Mouse (Mus musculus) kidney, embryonic 15.5 days (tissue): ENCODE results near the gene Ino80. TPM values are rescaled to one million over a fixed set of nuclear protein-coding genes. Genes with fewer than 3 reads are reported as not detected.

ENCODE experiments used
- ATAC-seq: fragments of 200-750 bp; cut with Nextera tagmentation; replicated peaks from 2 replicates; pipeline ENCODE4 v1.8.0; 2017; ENCODE audit warnings: moderate TSS enrichment; ENCODE audit not compliant: low FRiP score
- H3K27ac ChIP-seq: fragments of 300-500 bp; sonication (generic); 2 replicates; pipeline ENCODE4 v1.5.1; 2015; ENCODE audit warnings: mild to moderate bottlenecking, inconsistent platforms
- H3K27me3 ChIP-seq: fragments of 300-500 bp; sonication (generic); 2 replicates; pipeline ENCODE4 v1.6.1; 2015; ENCODE audit warnings: inconsistent platforms
- H3K36me3 ChIP-seq: fragments of 300-500 bp; sonication (generic); 2 replicates; pipeline ENCODE4 v1.6.1; 2015; ENCODE audit warnings: inconsistent platforms
- H3K4me1 ChIP-seq: fragments of 300-500 bp; sonication (generic); 2 replicates; pipeline ENCODE4 v1.6.1; 2015; ENCODE audit warnings: inconsistent platforms
- H3K4me2 ChIP-seq: fragments of 300-500 bp; sonication (generic); 2 replicates; pipeline ENCODE4 v1.6.1; 2015; ENCODE audit warnings: moderate library complexity, mild to moderate bottlenecking, inconsistent platforms
- H3K4me3 ChIP-seq: fragments of 300-500 bp; sonication (generic); replicated peaks from 2 replicates; pipeline ENCODE4 v1.5.1; 2015; ENCODE audit warnings: mild to moderate bottlenecking, inconsistent platforms
- H3K9ac ChIP-seq: fragments of 300-500 bp; sonication (generic); 2 replicates; pipeline ENCODE4 v1.6.1; 2015; ENCODE audit warnings: mild to moderate bottlenecking, inconsistent platforms
- H3K9me3 ChIP-seq: fragments of 300-500 bp; sonication (generic); replicated peaks from 2 replicates; pipeline ENCODE4 v1.6.1; 2016; ENCODE audit warnings: inconsistent platforms
- WGBS: fragments of 180-500 bp; shearing (Covaris S2); methylation state at CpG from one replicate; pipeline ENCODE4 v1.1.7; 2015; ENCODE audit warnings: mixed read lengths; 5-methylcytosine and 5-hydroxymethylcytosine counted together
- polyA plus RNA-seq: library from polyadenylated mRNA; unstranded; fragments of >200 nt; fragmentation: Nextera tagmentation; extraction: Ambion mirVana; gene quantifications from 2 replicates; pipeline ENCODE4 v1.2.1, GENCODE M21; 2015

Gene Ino80
- polyA plus RNA-seq, 1 experiment from 2014 or later: 4.4 TPM

GRCm38 (mm10) chr2:119344537-119345138 lies 132.8 kb downstream of the Ino80 start:
- no peak overlapping the region for H3K27ac ChIP-seq
- 39% methylated on average over 6 of the region's 6 CpGs for WGBS

GRCm38 (mm10) chr2:119337425-119338265 lies 139.8 kb downstream of the Ino80 start:
- Histone ChIP-seq H3K27ac (peak overlapping the region; percentile 72), H3K4me3 (peak overlapping the region; percentile 55), H3K4me2 (peak overlapping the region; percentile 73), H3K9ac (peak overlapping the region; percentile 56), H3K27me3 (peaks cover 2% of the 10 kb centered on the region; the same call in 1 of the 2 replicates), H3K4me1 (peaks cover 15% of the 10 kb centered on the region), H3K36me3 (no peaks in the 10 kb centered on the region), H3K9me3 (no peaks in the 10 kb centered on the region)
- 7% methylated on average over 60 of the region's 60 CpGs for WGBS
- peak; percentile 90 for ATAC-seq

More at GRCm38 (mm10) chr2:119344537-119345138, 132.8 kb downstream of the Ino80 start:
- Histone ChIP-seq H3K4me3 (no peak overlapping the region), H3K9ac (no peak overlapping the region), H3K36me3 (no peaks in the 10 kb centered on the region), H3K9me3 (no peaks in the 10 kb centered on the region), H3K4me2 (no peak overlapping the region), H3K27me3 (0 out of 2 replicates have a peak, but pooled peaks cover 8% of the 10 kb centered on the region), H3K4me1 (no peaks in the 10 kb centered on the region)
- ATAC-seq: no peak

GRCm38 (mm10) chr2:119336470-119336869 lies 141.0 kb downstream of the Ino80 start:
- H3K27ac ChIP-seq: peak overlapping the region; percentile 72
- peaks cover 15% of the 10 kb centered on the region for H3K4me1 ChIP-seq
- no peak overlapping the region for H3K9ac ChIP-seq
- H3K36me3 ChIP-seq: no peaks in the 10 kb centered on the region
- no peak for ATAC-seq
- no peak overlapping the region for H3K4me3 ChIP-seq
- 65% methylated on average over 10 of the region's 10 CpGs for WGBS
- H3K4me2 ChIP-seq: peak overlapping the region; percentile 19; the same call in 1 of the 2 replicates
- H3K9me3 ChIP-seq: no peaks in the 10 kb centered on the region
- peaks cover 11% of the 10 kb centered on the region for H3K27me3 ChIP-seq

- WGBS: 73% methylated on average over 2 of the region's 2 CpGs
- no peaks in the 10 kb centered on the region for H3K9me3 ChIP-seq
- ATAC-seq: no peak
- H3K9ac ChIP-seq: no peak overlapping the region
- H3K4me2 ChIP-seq: no peak overlapping the region
- H3K27me3 ChIP-seq: peaks cover 16% of the 10 kb centered on the region
- H3K27ac ChIP-seq: peak overlapping the region; percentile 42; the same call in 1 of the 2 replicates
- H3K4me1 ChIP-seq: peaks cover 15% of the 10 kb centered on the region
- no peaks in the 10 kb centered on the region for H3K36me3 ChIP-seq
- no peak overlapping the region for H3K4me3 ChIP-seq
Measured at GRCm38 (mm10) chr2:119336002-119336401, 141.5 kb downstream of the Ino80 start.

- Histone ChIP-seq H3K9ac (no peak overlapping the region), H3K27ac (no peak overlapping the region), H3K4me1 (peaks cover 15% of the 10 kb centered on the region), H3K36me3 (no peaks in the 10 kb centered on the region), H3K4me3 (no peak overlapping the region), H3K9me3 (no peaks in the 10 kb centered on the region), H3K27me3 (peaks cover 20% of the 10 kb centered on the region), H3K4me2 (no peak overlapping the region)
- ATAC-seq: no peak
- 82% methylated on average over 1 of the region's 1 CpGs for WGBS
Measured at GRCm38 (mm10) chr2:119335535-119335934, 142.0 kb downstream of the Ino80 start.

GRCm38 (mm10) chr2:119334964-119335525 lies 142.4 kb downstream of the Ino80 start:
- Histone ChIP-seq H3K4me1 (peaks cover 17% of the 10 kb centered on the region), H3K27me3 (peaks cover 24% of the 10 kb centered on the region), H3K27ac (no peak overlapping the region), H3K4me2 (peak overlapping the region; percentile 27), H3K36me3 (no peaks in the 10 kb centered on the region), H3K9ac (no peak overlapping the region), H3K4me3 (no peak overlapping the region), H3K9me3 (no peaks in the 10 kb centered on the region)
- WGBS: 76% methylated on average over 7 of the region's 7 CpGs
- no peak for ATAC-seq

GRCm38 (mm10) chr2:119334135-119334534 lies 143.4 kb downstream of the Ino80 start:
- no peak overlapping the region for H3K27ac ChIP-seq
- no peaks in the 10 kb centered on the region for H3K36me3 ChIP-seq
- H3K9me3 ChIP-seq: no peaks in the 10 kb centered on the region
- peaks cover 22% of the 10 kb centered on the region for H3K4me1 ChIP-seq
- no peak for ATAC-seq
- no peak overlapping the region for H3K4me3 ChIP-seq
- WGBS: 43% methylated on average over 1 of the region's 1 CpGs
- no peak overlapping the region for H3K9ac ChIP-seq
- peak overlapping the region; percentile 27 for H3K4me2 ChIP-seq
- H3K27me3 ChIP-seq: peaks cover 31% of the 10 kb centered on the region

- WGBS: 78% methylated on average over 24 of the region's 24 CpGs
- Histone ChIP-seq H3K4me3 (no peak overlapping the region), H3K4me2 (peak overlapping the region; percentile 28)
Measured at GRCm38 (mm10) chr2:119332177-119332661, 145.3 kb downstream of the Ino80 start.

GRCm38 (mm10) chr2:119330795-119331194 lies 146.7 kb downstream of the Ino80 start:
- Histone ChIP-seq H3K4me2 (0 out of 2 replicates have a peak overlapping the region, but pooled peaks have one; percentile 8), H3K27me3 (peaks cover 62% of the 10 kb centered on the region), H3K9me3 (no peaks in the 10 kb centered on the region), H3K27ac (no peak overlapping the region), H3K4me3 (no peak overlapping the region), H3K4me1 (peaks cover 27% of the 10 kb centered on the region), H3K36me3 (no peaks in the 10 kb centered on the region), H3K9ac (no peak overlapping the region)
- 91% methylated on average over 8 of the region's 8 CpGs for WGBS
- ATAC-seq: no peak

More at GRCm38 (mm10) chr2:119332177-119332661, 145.3 kb downstream of the Ino80 start:
- Histone ChIP-seq H3K9ac (no peak overlapping the region), H3K27ac (no peak overlapping the region), H3K27me3 (peaks cover 50% of the 10 kb centered on the region), H3K4me1 (peaks cover 17% of the 10 kb centered on the region), H3K9me3 (no peaks in the 10 kb centered on the region), H3K36me3 (no peaks in the 10 kb centered on the region)
- no peak for ATAC-seq

- 41% methylated on average over 3 of the region's 3 CpGs for WGBS
- H3K4me3 ChIP-seq: peak overlapping the region; percentile 52
- H3K4me1 ChIP-seq: peaks cover 43% of the 10 kb centered on the region
- H3K27ac ChIP-seq: no peak overlapping the region
- no peaks in the 10 kb centered on the region for H3K36me3 ChIP-seq
- peaks cover 77% of the 10 kb centered on the region for H3K27me3 ChIP-seq
- no peak for ATAC-seq
- H3K9ac ChIP-seq: no peak overlapping the region
- no peaks in the 10 kb centered on the region for H3K9me3 ChIP-seq
- peak overlapping the region; percentile 85 for H3K4me2 ChIP-seq
Measured at GRCm38 (mm10) chr2:119329123-119329817, 148.2 kb downstream of the Ino80 start.

GRCm38 (mm10) chr2:119328546-119328945 lies 148.9 kb downstream of the Ino80 start:
- Histone ChIP-seq H3K4me2 (peak overlapping the region; percentile 85), H3K27me3 (peaks cover 84% of the 10 kb centered on the region), H3K27ac (no peak overlapping the region), H3K9ac (no peak overlapping the region), H3K9me3 (no peaks in the 10 kb centered on the region), H3K4me3 (peak overlapping the region; percentile 52), H3K36me3 (no peaks in the 10 kb centered on the region), H3K4me1 (peaks cover 50% of the 10 kb centered on the region)
- no peak for ATAC-seq
- 41% methylated on average over 5 of the region's 5 CpGs for WGBS
